Mouse (Mus musculus) embryonic facial prominence, embryonic 13.5 days (tissue): ENCODE measurements around the gene Diaph3. TPM values are rescaled to one million over a fixed set of nuclear protein-coding genes. Genes with fewer than 3 reads are reported as not detected.

Experiments
- ATAC-seq: fragments of 200-750 bp; cut with Nextera tagmentation; 2 replicates; pipeline ENCODE4 v1.8.0; 2017; ENCODE audit warnings: low read depth; ENCODE audit not compliant: insufficient number of reproducible peaks, insufficient read depth, low FRiP score, low TSS enrichment
- H3K27ac ChIP-seq: fragments of 300-500 bp; sonication (generic); 2 replicates; pipeline ENCODE4 v1.5.1; 2015; ENCODE audit warnings: moderate library complexity, mild to moderate bottlenecking, inconsistent platforms
- H3K27me3 ChIP-seq: fragments of 300-500 bp; sonication (generic); 2 replicates; pipeline ENCODE4 v1.6.1; 2015; ENCODE audit warnings: mild to moderate bottlenecking, inconsistent platforms
- H3K36me3 ChIP-seq: fragments of 300-500 bp; sonication (generic); 2 replicates; pipeline ENCODE4 v1.6.1; 2015; ENCODE audit warnings: mild to moderate bottlenecking, inconsistent platforms
- H3K4me1 ChIP-seq: fragments of 300-500 bp; sonication (generic); 2 replicates; pipeline ENCODE4 v1.6.1; 2015; ENCODE audit warnings: inconsistent platforms
- H3K4me2 ChIP-seq: fragments of 300-500 bp; sonication (generic); 2 replicates; pipeline ENCODE4 v1.6.1; 2015; ENCODE audit warnings: moderate library complexity, mild to moderate bottlenecking, inconsistent platforms
- H3K4me3 ChIP-seq: fragments of 300-500 bp; sonication (generic); 2 replicates; pipeline ENCODE4 v1.5.1; 2015; ENCODE audit warnings: mild to moderate bottlenecking, inconsistent platforms
- H3K9ac ChIP-seq: fragments of 300-500 bp; sonication (generic); 2 replicates; pipeline ENCODE4 v1.6.1; 2015; ENCODE audit warnings: mild to moderate bottlenecking, inconsistent platforms
- H3K9me3 ChIP-seq: fragments of 300-500 bp; sonication (generic); 2 replicates; pipeline ENCODE4 v1.6.1; 2016; ENCODE audit warnings: inconsistent platforms
- WGBS: fragments of 180-500 bp; shearing (Covaris S2); methylation state at CpG from one replicate; pipeline ENCODE4 v1.1.7; 2015; ENCODE audit warnings: mixed read lengths; 5-methylcytosine and 5-hydroxymethylcytosine counted together
- polyA plus RNA-seq: library from polyadenylated mRNA; unstranded; fragments of >200 nt; fragmentation: Nextera tagmentation; extraction: Ambion mirVana; gene quantifications from 2 replicates; pipeline ENCODE4 v1.2.1, GENCODE M21; 2015

Gene Diaph3
- 14.7 and 14.8 TPM in 2 replicates for polyA plus RNA-seq

DNA sequence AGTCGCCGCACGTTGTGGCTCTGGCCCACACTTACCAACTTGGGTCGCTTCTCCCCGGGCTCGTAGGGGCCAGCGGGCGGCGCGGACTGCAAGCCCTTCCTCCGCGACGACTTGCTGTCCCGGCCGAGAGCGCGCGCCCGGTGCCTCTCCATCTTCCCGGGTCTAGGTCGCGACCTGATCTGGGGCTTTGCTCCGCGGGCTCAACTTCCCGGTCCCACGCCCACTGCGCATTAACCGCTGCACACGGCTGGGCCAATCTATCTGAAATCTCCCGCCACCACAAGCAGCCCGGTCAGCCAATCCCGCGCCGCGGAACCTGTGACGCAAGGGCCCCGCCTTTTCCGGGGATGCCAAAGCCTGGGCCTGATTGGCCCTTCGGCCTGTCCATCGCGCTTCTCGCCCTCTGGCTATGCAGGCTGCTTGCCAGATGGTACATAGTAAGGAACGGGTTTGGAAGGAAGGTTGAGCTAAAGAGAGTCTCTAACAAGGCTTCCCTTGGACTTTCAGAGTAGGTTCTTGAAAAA, at the start of gene Diaph3:
Gene Diaph3, minus strand, starts transcription at position 273 of the 524 bp plus-strand sequence.
- Histone ChIP-seq H3K36me3 (0 out of 2 replicates have a peak, but pooled peaks cover 8% of the 10 kb centered on the region), H3K4me2 (peak within 1 kb of the TSS; percentile 78), H3K9me3 (no peaks in the 10 kb centered on the region), H3K27ac (peak within 1 kb of the TSS; percentile 55), H3K4me3 (peak within 1 kb of the TSS; percentile 79), H3K9ac (peak within 1 kb of the TSS; percentile 78), H3K4me1 (no peaks in the 10 kb centered on the region), H3K27me3 (no peaks in the 10 kb centered on the region)
- peak; percentile 99 for ATAC-seq
- under 1% methylated on average over 43 of the region's 43 CpGs for WGBS

DNA sequence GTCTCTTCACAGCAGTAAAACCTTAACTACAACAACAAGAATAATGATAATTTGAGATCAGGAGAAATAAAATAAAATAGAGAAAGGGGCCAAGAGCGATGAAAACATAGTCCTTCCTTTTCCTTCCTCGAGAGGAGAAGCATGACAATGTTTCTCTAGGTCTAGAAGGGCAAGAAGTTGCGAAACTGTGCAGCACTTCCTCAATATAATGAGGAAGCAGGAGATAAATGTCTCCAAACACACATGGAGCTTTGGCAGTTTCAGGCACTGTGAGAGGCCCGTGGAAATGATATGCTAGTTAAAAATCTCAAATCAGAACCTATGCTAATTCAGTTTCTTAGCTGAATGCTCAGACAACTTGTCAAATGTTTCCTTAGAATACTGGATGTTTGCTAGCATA, 49.6 kb upstream of the Diaph3 start:
- H3K36me3 ChIP-seq: no peaks in the 10 kb centered on the region
- H3K9me3 ChIP-seq: no peaks in the 10 kb centered on the region
- H3K4me1 ChIP-seq: no peaks in the 10 kb centered on the region
- no peak for ATAC-seq
- no peak overlapping the region for H3K9ac ChIP-seq
- H3K4me2 ChIP-seq: no peak overlapping the region
- 82% methylated on average over 4 of the region's 4 CpGs for WGBS
- no peaks in the 10 kb centered on the region for H3K27me3 ChIP-seq
- H3K4me3 ChIP-seq: no peak overlapping the region
- H3K27ac ChIP-seq: no peak overlapping the region

DNA sequence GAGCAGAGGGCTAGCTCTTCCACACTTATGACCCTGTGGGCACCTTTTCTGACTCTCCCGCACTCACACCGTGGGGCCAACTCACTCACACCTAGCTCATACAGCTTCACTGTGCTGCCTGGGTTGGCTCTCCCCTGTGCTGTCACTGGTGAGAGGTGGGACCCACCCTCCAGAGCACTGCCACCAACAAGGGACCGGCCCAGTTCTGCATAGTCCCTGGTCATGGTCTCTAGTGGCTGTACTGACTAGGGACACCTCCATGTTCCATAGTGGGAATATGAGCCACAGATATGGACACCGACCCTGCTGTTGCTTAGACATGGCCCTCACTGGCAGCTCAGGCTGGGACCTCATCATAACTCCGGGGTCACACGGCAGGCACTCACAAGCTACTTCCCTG, 30.5 kb upstream of the Diaph3 start:
- no peak overlapping the region for H3K27ac ChIP-seq
- WGBS: 88% methylated on average over 6 of the region's 6 CpGs
- no peak overlapping the region for H3K4me2 ChIP-seq
- no peaks in the 10 kb centered on the region for H3K27me3 ChIP-seq
- no peaks in the 10 kb centered on the region for H3K4me1 ChIP-seq
- peak; percentile 77 for ATAC-seq
- no peak overlapping the region for H3K4me3 ChIP-seq
- no peak overlapping the region for H3K9ac ChIP-seq
- H3K36me3 ChIP-seq: no peaks in the 10 kb centered on the region
- no peaks in the 10 kb centered on the region for H3K9me3 ChIP-seq

DNA sequence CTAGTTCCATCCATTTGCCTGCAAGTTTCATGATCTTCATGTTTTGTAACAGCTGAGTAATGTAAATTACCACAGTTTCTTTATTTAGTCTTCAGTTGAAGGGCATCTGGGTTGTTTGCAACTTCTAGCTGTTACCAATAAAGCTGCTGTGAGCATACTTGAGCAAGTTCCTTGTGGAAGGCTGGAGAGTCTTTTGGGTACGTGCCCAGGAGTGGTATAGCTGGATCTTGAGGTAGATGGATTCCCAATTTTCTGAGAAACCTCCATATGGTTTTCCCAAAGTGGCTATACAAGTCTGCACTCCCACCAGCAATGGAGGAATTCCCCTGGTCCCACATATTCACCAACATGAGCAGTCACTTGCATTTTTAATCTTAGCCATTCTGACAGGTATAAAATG, 28.1 kb upstream of the Diaph3 start:
- Histone ChIP-seq H3K4me1 (no peaks in the 10 kb centered on the region), H3K9me3 (no peaks in the 10 kb centered on the region), H3K36me3 (no peaks in the 10 kb centered on the region), H3K9ac (no peak overlapping the region), H3K27ac (no peak overlapping the region), H3K27me3 (no peaks in the 10 kb centered on the region), H3K4me2 (no peak overlapping the region), H3K4me3 (no peak overlapping the region)
- 69% methylated on average over 1 of the region's 1 CpGs for WGBS
- no peak for ATAC-seq

DNA sequence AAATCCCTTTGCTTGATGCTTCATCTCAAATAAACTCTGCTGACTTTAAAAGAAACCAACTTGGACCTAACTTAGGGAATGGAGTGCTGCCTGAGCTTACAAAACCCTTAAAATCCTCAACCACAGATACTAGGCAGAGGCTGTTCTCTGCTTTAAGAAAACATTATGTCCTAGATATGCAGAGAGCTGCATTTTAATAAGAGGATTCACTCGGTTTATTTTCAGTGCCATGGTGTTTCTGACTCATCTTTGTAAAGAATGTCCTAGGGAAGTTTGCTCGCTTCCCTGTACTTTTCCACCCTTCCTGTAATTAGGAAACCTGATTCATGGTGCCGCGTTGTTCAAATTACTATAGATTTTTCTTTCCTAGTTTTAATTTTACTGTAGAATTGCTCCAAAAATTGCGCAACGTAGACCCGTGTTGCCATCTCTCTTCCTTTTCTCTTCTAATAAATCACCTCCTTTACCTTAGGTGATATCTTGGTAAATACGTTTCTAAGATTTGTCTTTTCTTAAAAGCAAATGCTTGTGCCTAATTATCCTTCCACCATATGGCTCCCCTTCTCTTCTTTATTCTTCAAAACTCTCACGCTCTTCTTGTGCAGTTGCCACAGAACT, 14.7 kb upstream of the Diaph3 start:
- Histone ChIP-seq H3K9me3 (no peaks in the 10 kb centered on the region), H3K27ac (no peak overlapping the region), H3K4me3 (no peak overlapping the region), H3K9ac (no peak overlapping the region), H3K27me3 (no peaks in the 10 kb centered on the region), H3K4me1 (no peaks in the 10 kb centered on the region), H3K4me2 (no peak overlapping the region), H3K36me3 (no peaks in the 10 kb centered on the region)
- 75% methylated on average over 9 of the region's 9 CpGs for WGBS
- no peak for ATAC-seq

DNA sequence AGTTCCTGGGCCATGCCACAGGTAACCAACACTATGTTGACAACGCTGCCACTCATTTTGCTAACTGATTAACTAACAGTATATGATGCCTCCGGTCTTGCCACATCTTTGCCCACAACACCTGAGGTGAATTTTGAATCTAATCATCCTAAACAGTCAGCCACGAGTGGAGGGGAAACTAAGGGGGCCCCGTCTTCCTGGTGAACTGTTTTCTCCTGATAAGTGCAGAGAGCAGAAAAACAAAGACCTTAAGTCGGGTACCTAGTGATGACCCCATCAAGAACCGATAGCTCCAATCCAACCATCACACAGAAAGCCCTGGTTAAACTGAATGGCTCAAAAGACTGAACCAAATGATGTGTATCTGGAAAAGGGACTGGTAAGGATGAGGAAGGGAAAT, 8.6 kb upstream of the Diaph3 start:
- 79% methylated on average over 6 of the region's 6 CpGs for WGBS
- no peaks in the 10 kb centered on the region for H3K27me3 ChIP-seq
- H3K4me1 ChIP-seq: no peaks in the 10 kb centered on the region
- H3K4me2 ChIP-seq: no peak overlapping the region
- no peak for ATAC-seq
- no peaks in the 10 kb centered on the region for H3K36me3 ChIP-seq
- no peak overlapping the region for H3K27ac ChIP-seq
- H3K9me3 ChIP-seq: no peaks in the 10 kb centered on the region
- H3K4me3 ChIP-seq: no peak overlapping the region
- H3K9ac ChIP-seq: no peak overlapping the region

DNA sequence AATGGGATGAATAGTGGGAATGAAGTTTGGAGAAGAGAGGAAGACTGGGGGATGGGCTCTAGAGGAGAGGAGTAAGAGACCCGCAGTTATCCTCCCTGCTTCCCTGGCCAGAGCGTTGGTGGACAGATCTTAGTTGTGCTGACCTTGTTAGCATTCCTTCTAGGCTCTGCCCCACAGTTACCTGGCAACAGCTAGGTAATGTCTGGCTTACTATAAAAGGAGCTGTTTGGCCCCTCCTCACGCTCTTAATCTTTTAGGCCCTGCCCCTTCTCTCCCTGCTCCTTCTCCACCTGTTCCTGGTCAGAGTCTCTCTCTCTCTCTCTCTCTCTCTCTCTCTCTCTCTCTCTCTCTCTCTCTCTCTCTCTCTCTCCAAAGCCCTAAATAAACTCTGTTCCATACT, 5.7 kb upstream of the Diaph3 start:
- H3K27ac ChIP-seq: no peak overlapping the region
- no peaks in the 10 kb centered on the region for H3K27me3 ChIP-seq
- no peak for ATAC-seq
- H3K4me2 ChIP-seq: no peak overlapping the region
- H3K4me1 ChIP-seq: no peaks in the 10 kb centered on the region
- H3K9me3 ChIP-seq: no peaks in the 10 kb centered on the region
- H3K9ac ChIP-seq: no peak overlapping the region
- WGBS: 25% methylated on average over 3 of the region's 3 CpGs
- no peaks in the 10 kb centered on the region for H3K36me3 ChIP-seq
- H3K4me3 ChIP-seq: no peak overlapping the region

DNA sequence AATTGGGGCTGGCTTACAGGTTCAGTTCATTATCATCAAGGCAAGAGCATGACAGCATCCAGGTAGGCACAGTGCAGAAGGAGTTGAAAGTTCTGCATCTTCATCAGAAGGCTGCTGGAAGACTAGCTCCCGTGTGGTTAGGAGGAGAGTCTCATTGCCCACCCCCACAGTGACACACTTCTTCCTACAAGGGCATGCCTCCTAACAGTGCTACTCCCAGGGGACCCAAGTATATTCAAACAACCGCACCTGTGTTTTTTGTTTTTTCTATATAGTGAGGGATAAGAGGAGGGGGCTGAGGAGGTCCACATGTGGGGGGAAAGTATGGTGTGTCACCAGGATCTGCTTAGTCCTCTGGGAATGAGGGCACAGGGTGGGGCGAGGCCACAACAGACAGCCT, 4.3 kb upstream of the Diaph3 start:
- Histone ChIP-seq H3K9me3 (no peaks in the 10 kb centered on the region), H3K4me3 (no peak overlapping the region), H3K36me3 (no peaks in the 10 kb centered on the region), H3K4me1 (no peaks in the 10 kb centered on the region), H3K27ac (no peak overlapping the region), H3K9ac (no peak overlapping the region), H3K27me3 (no peaks in the 10 kb centered on the region), H3K4me2 (no peak overlapping the region)
- WGBS: 78% methylated on average over 3 of the region's 3 CpGs
- no peak for ATAC-seq

DNA sequence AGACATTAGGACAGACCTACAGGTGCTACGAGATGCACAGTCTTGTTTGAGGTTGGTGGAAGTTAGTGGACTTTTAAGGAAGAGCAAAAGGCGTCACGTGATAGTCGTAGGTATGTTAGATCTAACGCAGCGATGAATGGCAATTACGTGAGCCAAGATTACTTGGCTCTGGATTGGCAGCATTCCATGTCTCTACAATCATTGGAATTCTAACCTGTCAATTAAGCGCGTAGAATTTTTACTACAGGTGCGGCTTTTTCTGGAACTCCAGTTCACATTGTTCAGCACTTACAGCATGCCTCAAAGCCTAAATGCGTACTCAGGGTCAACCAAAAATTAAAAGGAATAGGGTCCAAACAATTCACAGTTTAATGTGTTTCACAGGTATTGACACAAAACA, 742 bp upstream of the Diaph3 start:
- ATAC-seq: no peak
- Histone ChIP-seq H3K36me3 (0 out of 2 replicates have a peak, but pooled peaks cover 8% of the 10 kb centered on the region), H3K9me3 (no peaks in the 10 kb centered on the region), H3K9ac (no peak overlapping the region), H3K27me3 (no peaks in the 10 kb centered on the region), H3K27ac (peak overlapping the region; percentile 52; the same call in 1 of the 2 replicates), H3K4me1 (no peaks in the 10 kb centered on the region), H3K4me2 (peak overlapping the region; percentile 78), H3K4me3 (peak overlapping the region; percentile 79)
- 67% methylated on average over 11 of the region's 11 CpGs for WGBS

DNA sequence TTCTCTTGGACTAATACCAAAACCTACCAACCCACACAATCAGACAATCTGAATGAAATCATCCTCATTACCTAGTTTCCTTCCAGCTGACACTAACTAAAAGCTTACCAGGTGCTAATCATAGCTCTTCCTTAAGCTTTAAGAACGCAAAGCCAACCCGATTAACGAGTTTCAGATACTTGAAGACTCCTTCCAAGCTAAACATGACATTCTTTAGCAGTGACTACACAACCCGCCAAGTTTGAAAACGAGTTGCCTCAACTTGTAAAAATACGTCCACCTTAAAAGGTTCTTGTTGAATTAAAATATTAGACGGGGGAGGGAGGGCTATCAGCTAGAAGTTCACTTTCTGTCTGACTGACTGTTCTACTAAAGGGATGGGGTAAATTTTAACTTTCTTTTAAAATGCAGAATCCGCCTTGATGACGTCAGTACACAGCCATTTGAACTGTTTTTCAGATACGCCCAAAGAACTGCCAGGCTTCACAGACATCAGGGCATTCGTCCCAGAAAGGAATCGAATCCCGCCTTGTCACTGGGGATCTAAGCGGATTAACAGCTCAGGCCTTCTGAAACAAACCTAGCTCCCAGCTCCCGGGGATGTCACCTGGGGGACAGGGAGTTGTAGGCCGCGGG, 590 bp downstream of the Diaph3 start:
- H3K9me3 ChIP-seq: no peaks in the 10 kb centered on the region
- 0 out of 2 replicates have a peak, but pooled peaks cover 8% of the 10 kb centered on the region for H3K36me3 ChIP-seq
- H3K4me2 ChIP-seq: peak overlapping the region; percentile 78
- H3K27me3 ChIP-seq: no peaks in the 10 kb centered on the region
- peak overlapping the region; percentile 55 for H3K27ac ChIP-seq
- WGBS: under 1% methylated on average over 17 of the region's 17 CpGs
- H3K4me3 ChIP-seq: peak overlapping the region; percentile 79
- ATAC-seq: peak; percentile 22; the same call in 1 of the 2 replicates
- H3K4me1 ChIP-seq: no peaks in the 10 kb centered on the region
- H3K9ac ChIP-seq: peak overlapping the region; percentile 78

DNA sequence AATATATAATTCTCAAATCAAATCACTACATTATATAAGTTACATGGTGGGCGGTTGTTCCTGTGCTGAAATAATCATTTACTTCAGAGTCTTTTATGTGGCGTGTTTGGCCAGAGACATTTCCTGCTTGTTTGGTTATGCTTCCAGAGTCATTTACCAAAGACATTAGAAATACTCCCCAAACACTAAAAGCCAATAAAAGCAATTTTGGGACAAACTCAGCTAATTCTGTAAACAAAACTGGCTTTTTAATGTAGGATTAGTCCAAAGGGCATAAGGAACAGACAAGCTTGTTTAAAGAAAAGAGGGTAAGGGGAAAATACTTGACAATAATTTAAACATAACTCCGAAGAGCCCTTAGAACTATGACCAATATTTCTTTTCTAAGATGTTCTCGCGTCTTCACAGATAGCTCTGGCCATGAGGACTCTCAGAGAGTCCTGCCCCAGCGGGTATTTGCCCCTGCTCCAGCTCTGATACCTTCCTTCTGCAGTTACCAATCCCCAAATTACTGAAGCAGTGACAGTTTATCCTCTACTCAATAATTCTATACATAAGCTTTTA, 14.9 kb downstream of the Diaph3 start:
- Histone ChIP-seq H3K36me3 (no peaks in the 10 kb centered on the region; the same call in 1 of the 2 replicates), H3K27ac (no peak overlapping the region), H3K4me3 (no peak overlapping the region), H3K9ac (no peak overlapping the region), H3K27me3 (no peaks in the 10 kb centered on the region), H3K9me3 (no peaks in the 10 kb centered on the region), H3K4me2 (no peak overlapping the region), H3K4me1 (peaks cover 8% of the 10 kb centered on the region; the same call in 1 of the 2 replicates)
- ATAC-seq: no peak
- 83% methylated on average over 6 of the region's 6 CpGs for WGBS

DNA sequence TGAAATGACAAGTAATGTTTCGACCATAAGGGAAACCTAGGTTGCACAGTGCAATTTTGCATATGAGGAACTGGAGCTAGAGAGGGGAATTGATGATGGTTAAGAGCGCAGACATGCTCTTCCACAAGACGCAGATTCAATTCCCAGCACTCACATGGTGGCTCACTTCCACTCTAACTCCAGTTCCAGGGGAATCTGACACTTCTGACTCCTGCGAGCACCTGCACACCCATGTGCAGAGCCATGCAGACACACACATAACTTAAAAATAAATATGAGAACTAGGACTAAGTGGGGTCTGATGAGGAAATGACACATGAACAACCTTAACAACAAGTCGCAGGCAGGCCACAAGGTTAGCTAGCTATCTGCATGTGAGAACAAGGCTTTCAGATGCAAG, 15.5 kb downstream of the Diaph3 start:
- Histone ChIP-seq H3K9ac (no peak overlapping the region), H3K9me3 (no peaks in the 10 kb centered on the region), H3K4me1 (peaks cover 8% of the 10 kb centered on the region; the same call in 1 of the 2 replicates), H3K36me3 (no peaks in the 10 kb centered on the region; the same call in 1 of the 2 replicates), H3K27me3 (no peaks in the 10 kb centered on the region), H3K4me2 (no peak overlapping the region), H3K27ac (no peak overlapping the region), H3K4me3 (no peak overlapping the region)
- ATAC-seq: no peak
- WGBS: 81% methylated on average over 5 of the region's 5 CpGs
